Mouse (Mus musculus) 416B (cell line): ENCODE measurements at regions not wholly inside any gene's neighbourhood (a gene's known extent, or its start where the extent isn't known, plus 50 kb on each side); places are given as distances from the start of the nearest gene placed in this dataset.
"Not testable (repeated sequence)": the region's sequence is repeated elsewhere in the genome, so short reads cannot be mapped to it uniquely, and the experiment has no call there.

Source experiments
- DNase-seq: peaks from one replicate; pipeline ENCODE4 v3.0.0; 2011; ENCODE audit warnings: low read depth

DNA sequence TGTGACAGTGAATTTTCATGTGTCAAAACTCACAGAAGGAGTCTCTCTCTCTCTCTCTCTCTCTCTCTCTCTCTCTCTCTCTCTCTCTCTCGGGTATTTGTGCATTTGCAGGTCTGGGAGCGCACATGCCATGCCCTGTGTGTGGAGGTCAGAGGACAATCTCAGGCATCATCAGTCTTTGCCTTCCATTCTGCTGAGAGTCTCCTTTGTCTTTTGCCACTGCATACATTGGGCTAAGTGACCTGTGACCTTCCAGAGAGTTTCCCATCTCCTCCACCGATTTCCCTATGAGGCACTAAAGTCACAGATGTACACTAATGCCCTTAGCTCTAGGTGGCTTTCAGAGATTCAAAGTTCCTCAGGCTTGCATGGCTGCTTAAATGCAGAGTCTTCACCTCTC is 391.7 kb downstream of the Tcerg1l start:
- DNase-seq = no peak

DNA sequence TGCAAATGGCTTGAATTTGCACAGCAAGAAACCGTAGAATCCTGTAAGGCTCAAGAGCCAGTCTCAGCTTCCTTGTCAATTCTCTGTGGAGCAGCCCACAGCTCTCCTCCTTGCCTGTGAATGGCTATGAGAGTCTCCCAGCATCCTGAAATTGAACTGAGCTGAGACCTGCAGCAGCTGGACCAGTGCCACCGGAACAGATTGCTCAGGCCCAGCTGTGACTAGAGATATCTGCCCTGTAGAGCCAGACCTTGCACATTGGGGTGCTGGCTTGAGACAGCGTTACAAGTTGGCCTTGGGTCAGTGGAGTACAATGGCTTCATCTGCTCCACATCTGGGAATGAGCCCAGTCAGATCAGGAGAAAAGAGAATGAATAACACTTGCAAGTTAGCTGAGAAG is 390.6 kb downstream of the Tcerg1l start:
- no peak for DNase-seq

DNA sequence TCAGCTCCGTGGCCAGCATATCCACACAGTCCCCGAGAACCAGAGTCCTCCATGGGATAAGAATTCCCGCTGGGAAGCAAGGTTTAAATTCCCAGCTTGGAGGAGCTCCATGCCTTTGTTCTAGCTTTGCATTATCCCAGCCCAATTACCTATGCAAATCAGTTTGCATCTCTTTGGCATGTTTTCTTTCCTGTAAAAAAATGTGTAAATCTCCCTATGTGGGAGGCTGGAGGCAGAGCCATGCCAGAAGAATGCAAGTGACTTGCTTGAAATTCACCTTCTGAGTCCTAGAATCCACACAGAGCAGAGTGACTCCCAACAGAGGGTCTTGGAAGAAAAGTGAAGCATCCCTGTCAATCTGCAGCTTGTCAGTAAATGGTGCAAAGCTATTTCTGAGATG is 388.9 kb downstream of the Tcerg1l start:
- DNase-seq = no peak

DNA sequence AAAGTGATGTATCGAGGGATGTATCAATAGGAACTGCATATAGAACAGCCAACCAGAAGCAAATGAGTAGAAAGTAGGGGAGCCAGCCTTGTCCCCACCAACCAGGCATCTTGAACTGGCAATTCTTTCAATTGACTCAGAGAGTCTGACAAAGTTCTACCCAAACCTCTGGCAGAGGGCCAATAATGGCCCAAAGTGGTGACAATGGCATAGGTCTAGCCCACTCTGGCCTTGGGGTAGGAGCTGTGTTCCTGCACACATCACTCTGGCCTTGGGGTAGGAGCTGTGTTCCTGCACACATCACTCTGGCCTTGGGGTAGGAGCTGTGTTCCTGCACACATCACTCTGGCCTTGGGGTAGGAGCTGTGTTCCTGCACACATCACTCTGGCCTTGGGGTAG is 373.5 kb downstream of the Tcerg1l start:
- not testable (repeated sequence) for DNase-seq

DNA sequence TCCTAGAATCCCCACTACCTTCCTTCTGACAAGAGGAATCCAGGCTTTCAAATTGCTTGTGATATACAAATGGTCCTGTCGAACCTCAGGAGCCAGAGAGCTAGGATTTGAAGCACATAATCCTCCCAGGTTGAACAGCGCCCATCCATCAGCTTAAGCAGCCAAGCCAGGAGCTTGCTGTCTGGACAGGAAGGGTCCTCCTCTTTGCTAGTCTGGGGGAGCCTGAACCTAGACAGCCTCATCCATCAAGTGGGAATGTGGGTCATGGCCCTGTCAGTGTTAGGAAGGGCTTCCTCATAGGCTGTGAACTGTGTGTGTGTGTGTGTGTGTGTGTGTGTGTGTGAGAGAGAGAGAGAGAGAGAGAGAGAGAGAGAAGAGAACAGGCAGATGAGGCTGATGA is 345.8 kb downstream of the Tcerg1l start:
- DNase-seq = no peak

DNA sequence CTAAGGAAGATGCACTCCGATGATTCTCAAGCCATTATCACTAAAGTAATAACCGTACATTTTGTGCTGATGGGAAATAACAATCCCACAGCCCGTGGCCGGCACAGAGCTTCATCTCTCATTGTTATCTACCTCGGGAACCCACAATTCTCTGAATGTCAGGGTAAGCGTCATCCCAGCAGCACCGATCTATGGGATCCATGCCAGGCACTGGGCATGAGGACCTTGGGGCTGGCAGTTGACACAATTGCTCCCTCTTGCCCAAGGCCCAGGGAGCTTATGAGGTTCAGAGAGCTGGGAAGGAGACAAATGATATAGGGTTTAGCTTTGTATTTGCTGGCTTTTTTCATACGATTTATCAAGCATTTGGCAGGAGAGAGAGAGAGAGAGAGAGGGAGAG is 342.8 kb downstream of the Tcerg1l start:
- DNase-seq = no peak

DNA sequence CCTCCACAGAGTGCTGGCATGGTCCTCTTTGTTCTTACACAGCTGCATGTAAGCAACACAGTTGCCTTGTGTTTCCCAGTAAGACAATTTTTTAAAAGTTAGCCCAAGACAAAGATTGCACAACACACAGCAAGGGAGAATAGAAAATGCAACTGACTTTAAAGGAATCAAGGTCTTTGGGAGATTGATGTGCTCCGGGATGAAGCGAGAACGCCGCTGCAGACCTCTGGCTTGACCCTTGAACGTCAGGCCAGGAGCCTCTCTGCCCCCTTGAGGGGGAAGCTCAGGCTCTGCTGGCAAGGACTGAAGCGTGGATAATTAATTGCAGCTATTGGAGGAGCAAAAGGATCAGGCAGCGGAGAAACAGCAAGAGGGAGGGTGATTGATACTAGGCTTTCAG is 336.4 kb downstream of the Tcerg1l start:
- DNase-seq = no peak

DNA sequence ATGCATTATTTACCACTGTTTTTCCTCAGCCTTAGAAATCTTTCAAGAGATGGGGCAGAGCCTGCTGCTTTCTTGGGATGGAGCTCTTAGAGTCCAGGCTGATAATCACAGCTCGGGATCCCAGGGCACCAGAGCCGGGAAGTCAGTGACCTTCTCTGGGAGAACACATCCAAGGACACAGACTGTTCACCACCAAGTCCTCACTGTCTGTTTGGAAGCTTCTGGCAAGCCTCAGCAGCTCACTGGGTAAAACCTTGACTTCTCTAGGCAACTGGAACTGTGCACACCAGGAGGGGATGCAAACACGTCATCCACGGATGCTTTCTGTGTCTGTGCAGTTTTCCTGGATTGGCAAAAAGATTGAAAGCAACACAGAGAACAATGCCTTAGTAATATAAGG is 330.6 kb downstream of the Tcerg1l start:
- no peak for DNase-seq

DNA sequence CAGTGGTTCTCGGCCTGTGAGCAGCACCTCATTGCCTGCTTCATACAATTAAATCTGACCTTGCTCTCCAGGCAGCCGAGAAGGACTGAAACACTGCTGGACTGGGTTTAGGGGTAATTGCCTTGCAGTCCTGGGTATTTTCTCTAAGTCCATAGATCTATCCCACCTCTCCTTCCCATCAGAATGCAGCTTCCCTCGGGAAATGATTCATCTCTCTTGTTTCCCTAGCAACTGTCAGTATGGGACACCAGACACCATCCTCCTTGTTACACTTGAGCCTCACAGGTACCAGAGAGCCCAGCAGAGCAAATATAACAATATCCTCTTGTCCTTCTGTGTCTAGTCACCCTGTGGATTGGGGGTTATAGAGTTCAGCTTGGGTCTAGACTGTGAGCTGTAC is 322.3 kb downstream of the Tcerg1l start:
- no peak for DNase-seq

DNA sequence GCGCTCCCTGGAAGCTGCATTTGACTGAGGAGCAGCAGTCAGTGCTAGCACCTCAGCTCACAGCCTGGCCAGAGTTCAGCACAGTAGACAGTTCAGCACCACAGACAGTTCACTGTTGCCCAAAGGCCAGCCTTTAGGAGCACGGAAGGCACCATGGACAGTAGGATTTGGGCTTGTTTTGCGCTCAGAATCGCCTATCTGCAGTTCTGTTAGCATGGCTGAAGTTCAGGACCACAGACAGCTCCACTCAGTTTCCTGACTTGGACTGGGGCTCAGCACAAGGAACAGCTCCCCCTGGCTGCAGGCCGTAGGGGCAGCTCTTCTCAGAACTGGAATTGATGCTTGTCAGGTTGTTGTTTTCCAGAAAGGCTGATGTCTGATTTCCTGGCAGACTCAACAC is 313.6 kb downstream of the Tcerg1l start:
- peak; percentile 34 for DNase-seq

DNA sequence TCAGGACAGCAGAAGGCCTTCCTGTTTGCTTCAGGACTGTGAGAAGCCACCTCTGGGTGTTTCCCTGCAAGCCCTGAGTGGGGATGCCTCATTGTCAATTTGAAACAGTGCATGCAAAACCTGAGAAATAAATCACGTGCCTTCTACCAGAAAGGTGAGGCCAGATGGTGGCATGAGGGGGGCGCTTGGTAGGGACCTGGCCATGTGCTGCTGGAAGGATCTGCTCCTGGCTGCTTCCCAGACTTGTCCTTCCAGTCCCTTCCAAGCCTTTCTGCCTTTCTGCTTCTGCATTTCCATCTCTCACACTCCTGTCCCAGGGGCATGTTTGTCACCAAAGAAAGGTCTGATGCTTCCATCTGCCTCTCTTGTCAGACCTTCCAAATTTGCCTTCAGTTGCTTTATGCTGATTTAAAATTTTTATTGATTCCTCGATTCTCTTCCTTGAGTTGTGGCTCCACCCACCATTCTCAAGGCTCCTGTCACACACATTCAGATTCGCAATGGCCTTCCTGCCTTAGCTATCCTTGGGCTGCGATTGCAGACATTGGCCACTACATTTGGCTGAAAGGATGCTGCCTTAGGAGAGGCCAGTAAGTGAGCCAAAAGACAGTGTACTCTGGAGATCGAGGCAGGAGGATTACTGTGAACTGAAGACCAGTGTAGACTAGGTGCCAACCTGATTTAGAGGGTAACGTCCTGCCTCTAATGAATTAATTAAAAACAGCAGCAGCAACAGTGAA is 289.9 kb downstream of the Tcerg1l start:
- DNase-seq = no peak

DNA sequence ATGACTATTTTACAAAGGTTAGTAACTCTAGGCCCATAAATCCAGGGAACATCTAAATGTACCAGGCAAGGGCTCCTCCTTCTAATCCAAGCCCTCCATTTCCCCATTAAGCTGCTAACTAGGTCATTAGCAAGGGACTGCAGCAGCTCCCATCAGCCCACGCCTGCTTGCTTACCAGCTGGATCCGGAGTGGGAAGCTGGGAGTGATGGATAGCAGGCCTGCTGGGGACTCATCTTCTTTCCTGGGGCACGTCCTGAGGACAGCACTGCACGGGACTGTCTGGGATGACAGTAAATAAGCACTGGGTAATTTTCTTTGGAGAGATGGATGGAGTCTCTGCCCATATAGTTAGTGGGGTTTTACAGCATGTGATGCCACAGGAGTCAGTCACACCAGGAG is 276.0 kb downstream of the Tcerg1l start:
- no peak for DNase-seq

DNA sequence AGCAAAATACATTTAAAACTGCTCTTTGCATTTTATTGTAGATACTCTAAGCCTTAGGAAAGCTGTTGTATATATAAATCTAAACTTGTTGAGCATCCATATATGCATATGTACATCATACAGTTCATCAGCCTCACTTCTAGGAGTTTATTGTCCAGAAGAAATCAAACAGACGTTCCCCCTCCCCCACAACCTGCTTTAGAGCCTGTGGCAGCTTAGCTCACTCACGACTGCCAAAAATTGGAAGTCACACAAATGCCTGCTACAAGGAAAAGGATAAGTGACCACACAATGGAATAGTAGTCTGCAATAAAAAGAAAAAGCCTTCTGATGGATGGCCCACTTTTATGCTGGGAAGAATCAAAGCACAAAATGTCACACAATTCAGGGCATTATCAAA is 267.8 kb downstream of the Tcerg1l start:
- DNase-seq = no peak

DNA sequence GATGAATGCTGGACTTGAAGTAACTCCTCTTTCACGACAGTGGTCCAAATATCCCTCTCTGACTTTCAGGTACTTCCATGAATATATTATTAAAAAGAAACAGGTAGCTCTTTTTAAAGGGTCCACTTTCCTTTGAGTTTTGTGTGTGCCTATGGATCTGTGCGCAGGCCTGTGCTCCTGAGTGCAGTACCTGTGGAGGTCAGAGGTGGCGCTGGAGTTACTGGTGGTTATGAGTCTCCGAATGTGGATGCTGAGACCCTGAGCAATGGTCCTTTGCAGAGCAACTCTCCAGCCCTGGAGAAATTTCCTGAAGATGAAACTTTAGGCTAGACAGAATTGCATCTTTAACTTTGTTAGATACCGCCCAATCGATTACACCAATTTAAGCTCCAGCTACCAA is 264.1 kb downstream of the Tcerg1l start:
- no peak for DNase-seq

DNA sequence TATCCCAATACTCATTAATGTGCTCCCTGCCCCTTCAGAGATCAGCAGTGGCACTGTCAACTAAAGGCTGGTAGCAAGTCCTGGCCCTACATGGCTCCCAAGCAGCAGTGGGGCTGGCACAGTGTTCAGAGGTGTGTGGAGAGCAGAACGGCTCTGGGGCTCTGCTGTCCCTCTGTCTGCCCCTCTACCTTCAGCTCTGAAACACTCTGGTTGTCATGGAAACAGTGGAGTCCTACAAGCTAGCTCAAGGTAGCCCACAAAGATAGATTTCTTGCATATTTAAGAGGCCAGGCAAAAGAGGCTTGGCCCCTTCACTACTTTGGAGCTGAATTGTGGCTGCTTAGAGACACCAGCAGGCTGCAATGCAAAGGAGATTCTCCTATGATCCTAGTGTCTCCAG is 259.6 kb downstream of the Tcerg1l start:
- no peak for DNase-seq

DNA sequence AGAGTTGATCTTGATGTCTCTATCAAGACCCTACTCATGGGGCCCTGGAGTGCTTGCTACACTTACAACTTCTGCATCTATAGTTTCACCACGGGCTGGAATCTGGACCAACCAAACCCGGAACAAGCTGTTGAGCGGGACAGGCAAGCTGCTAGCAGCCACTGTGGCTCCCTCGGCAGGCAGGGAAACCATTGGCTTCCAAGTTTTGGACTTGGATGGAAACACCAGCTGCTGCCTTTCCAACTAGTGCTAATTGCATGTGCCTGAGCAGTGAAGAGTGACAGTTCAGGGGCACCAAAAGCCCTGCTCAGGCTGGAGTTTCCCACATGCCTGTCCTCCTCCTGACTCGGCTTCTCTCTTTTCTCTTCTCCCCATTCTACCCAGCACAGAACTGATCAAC is 257.8 kb downstream of the Tcerg1l start:
- DNase-seq = no peak

DNA sequence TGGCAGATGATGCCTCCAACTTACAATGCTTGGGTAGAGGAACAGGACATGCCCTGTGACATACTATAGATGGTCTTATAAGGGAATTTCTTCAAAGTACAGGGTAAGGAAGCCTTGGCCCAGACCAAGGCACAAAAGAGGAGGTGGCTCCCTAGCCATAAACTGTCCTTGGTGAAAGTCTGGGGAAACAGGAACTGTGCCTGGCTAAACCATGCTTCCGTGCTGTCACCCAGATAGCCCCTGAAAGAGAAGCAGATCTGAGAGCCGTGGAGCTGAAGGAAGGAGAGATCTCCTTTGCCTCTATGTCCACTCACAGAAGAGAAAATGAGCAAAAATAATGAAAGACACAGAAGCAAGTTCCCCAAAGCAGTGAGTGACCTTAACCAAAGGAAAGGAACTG is 248.0 kb downstream of the Tcerg1l start:
- no peak for DNase-seq

DNA sequence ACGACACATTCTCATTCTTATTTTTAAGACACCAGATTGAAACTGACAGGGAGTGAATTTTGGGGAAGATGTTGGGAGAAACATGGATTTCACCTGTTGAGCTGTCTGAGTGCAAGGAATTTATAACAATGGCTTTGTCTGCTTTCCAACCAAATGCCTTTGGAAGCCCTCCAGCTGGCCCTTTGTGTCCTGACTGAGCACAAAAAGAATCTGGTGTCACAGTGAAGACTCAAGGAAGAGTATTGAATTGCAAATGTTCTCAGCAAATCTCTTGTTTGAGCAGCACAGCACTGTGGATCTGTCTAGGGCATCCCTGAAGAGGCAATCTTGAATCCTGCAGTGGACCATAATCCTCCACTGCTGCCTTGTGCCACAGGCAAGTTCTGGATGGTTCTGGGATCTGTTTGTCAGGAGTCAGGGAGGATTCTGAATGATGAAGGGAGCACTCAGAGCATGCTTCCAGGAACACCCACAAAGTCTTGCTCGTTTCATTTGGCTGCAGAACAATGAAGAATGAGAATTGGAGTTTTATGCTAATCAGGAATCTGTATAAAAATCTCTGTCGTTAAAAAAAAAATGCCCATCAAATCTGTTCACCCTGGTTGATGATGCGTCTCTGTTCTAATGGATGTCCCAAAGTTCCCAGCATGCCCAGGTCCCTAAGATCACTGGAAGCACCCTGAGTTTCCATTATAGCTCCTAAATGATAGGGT is 243.9 kb downstream of the Tcerg1l start:
- no peak for DNase-seq
